Mouse (Mus musculus) cortical plate, adult 2 months (tissue): ENCODE measurements around the gene Eif4h. TPM values are rescaled to one million over a fixed set of nuclear protein-coding genes. Genes with fewer than 3 reads are reported as not detected.

Experiments
- H3K27ac ChIP-seq: fragments of 200-500 bp; 2 replicates; pipeline ENCODE4 v1.5.1; 2012; ENCODE audit warnings: low read length, control low read depth, inconsistent platforms; ENCODE audit not compliant: insufficient read depth
- H3K4me1 ChIP-seq: fragments of 200-500 bp; 2 replicates; pipeline ENCODE4 v1.6.1; 2011; ENCODE audit warnings: low read length; ENCODE audit not compliant: control insufficient read depth, insufficient read depth
- H3K4me3 ChIP-seq: fragments of 200-500 bp; 2 replicates; pipeline ENCODE4 v1.5.1; 2011; ENCODE audit warnings: mild to moderate bottlenecking, low read length, control low read depth; ENCODE audit not compliant: insufficient read depth
- CTCF ChIP-seq: fragments of 200-500 bp; IDR thresholded peaks from 2 replicates; pipeline ENCODE4 v1.5.1; 2011; ENCODE audit warnings: mild to moderate bottlenecking, control low read depth, low read length; ENCODE audit not compliant: insufficient read depth; ENCODE audit errors: extremely low read depth
- POLR2A ChIP-seq: fragments of 200-500 bp; IDR thresholded peaks from 2 replicates; pipeline ENCODE4 v1.6.1; 2011; ENCODE audit warnings: mild to moderate bottlenecking, low read length, control low read depth; ENCODE audit not compliant: insufficient read depth; ENCODE audit errors: extremely low read depth
- polyA plus RNA-seq: library from polyadenylated mRNA; depleted of rRNA; stranded (reverse); fragments of >200 nt; gene quantifications from 2 replicates; pipeline ENCODE4 v1.2.3, GENCODE M21; 2012

The Eif4h gene
- polyA plus RNA-seq, 1 experiment = 369 TPM

DNA sequence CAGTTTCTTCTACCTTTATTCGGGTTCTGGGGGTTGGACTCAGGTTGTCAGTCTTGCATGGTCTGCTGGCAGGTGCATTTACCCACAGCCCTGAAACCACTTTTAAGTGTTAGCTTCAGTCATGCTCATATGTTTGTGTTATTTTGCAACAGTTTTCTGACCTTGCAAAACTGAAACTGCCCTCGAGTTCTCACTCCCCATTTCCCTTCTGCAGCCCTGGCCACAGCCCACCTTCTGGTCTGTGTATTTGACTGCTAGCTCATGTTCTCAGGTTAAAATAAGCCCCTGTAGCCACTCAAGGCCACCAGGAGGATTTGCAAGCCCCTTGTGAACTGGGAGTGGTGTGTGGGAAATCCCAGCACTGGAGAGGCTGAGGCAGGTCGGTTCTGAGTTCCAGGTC is 49.4 kb downstream of the Eif4h start:
- Histone ChIP-seq H3K4me3 (no peak overlapping the region), H3K27ac (no peak overlapping the region), H3K4me1 (no peaks in the 10 kb centered on the region)
- TF ChIP-seq CTCF (no peak), POLR2A (no peak)

DNA sequence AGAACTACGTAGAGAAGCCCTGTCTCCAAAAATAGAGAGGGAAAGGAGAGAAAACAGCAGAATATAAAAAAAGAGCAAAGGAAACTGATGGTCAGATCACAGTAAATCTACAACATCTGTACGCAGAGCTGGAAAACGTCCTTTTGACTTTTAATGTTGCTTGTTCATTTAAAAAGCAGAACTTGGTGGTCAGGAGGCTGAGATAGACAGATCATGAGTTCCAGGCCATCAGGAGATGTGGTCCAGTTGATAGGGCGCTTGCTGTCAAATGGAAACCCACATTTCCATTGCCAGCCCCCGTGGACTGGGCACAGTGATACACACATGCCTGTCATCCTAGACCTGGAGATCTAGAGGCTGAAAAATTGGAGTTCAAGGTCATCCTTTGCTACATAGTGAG is 54.5 kb downstream of the Eif4h start:
- Histone ChIP-seq H3K27ac (no peak overlapping the region), H3K4me3 (no peak overlapping the region), H3K4me1 (no peaks in the 10 kb centered on the region)
- TF ChIP-seq CTCF = no peak
- TF ChIP-seq POLR2A = no peak

DNA sequence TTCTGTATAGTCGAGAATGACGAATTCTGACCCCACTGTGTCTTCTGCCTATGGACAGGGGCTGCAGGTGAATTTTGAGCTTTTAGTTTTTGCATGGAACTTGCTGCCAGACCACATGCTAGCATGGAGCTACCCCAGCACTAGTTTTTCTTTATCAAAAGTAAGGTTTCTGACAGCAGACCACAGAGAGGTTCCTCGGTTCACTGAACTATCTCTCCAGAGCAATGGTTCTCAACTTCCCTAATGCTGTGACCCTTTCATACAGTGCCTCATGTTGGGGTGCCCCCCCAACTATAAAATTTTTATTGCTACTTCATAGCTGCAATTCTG is 55.4 kb downstream of the Eif4h start:
- Histone ChIP-seq H3K27ac (no peak overlapping the region), H3K4me1 (no peaks in the 10 kb centered on the region)
- TF ChIP-seq POLR2A (no peak), CTCF (no peak)

DNA sequence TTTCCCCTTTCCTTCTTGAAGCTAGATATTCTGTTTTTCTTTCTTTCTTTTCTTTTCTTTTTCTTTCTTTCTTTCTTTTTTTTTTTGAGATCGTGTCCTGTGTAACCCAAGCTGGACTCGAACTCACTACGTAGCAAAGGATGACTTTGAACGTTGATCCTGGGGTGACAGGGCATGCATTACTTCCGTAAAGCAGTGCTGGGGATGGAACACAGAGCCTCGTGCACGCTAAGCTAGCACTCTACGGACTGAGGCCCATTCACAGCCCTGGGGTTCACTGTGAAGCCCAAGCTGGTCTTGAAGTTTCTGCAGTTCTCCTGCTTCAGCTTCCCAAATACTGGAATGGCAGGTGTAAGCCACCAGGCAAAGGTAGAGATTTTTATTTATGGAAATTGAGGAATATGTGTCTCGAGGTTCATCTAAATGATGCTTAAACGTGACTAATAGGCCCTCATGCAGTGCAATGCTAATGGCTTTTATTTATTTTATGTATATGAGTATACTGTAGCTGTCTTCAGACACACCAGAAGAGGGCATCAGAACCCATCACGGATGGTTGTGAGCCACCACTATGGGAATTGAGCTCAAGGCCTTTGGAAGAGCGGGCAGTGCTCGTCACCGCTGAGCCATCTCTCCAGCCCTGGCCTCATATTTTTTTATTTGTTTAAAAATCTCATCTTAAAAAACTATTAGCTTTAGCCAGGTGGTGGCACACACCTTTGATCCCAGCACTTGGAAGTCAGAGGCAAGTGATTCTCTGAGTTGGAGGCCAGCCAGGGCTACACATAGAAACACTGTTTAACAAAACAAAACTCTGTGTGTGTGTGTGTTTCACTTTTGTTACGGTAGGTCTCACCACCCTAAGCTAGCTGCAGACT is 56.0 kb downstream of the Eif4h start:
- Histone ChIP-seq H3K4me3 (peak overlapping the region; percentile 71), H3K27ac (no peak overlapping the region), H3K4me1 (no peaks in the 10 kb centered on the region)
- TF ChIP-seq POLR2A = no peak
- no peak for TF ChIP-seq CTCF

More for the DNA sequence above, 55.4 kb downstream of the Eif4h start:
- H3K4me3 ChIP-seq = no peak overlapping the region

DNA sequence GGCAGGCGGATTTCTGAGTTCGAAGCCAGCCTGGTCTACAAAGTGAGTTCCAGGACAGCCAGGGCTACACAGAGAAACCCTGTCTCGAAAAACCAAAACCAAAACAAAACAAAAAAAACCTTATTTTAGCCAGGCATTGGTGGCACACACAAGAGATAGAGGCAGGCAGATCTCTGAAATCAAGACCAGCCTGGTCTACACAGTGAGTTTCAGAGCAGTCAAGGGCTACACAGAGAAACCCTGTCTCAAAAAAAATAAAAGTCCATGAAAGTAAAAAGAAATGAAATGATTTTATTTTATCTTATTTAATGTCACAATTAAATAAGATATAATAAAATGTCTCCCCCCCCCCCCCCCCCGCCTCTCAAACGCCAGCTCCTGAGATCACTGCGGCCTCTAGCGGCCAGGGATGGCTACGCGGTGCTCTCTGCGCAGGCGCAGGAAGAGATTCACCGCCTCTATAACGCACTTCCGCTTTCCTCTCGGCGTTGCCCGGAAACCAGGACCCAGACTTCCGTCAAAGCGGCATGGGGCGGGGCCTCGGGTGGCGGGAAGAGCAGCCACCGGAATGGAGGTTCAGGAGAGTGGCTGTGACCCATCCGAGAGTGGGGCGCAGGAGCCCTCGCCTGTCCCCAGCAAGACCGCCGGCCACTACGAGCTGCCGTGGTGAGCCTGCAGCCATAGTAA is 56.9 kb downstream of the Eif4h start:
- Histone ChIP-seq H3K4me3 (peak overlapping the region; percentile 71), H3K27ac (no peak overlapping the region), H3K4me1 (no peaks in the 10 kb centered on the region)
- TF ChIP-seq CTCF (peak; percentile 68), POLR2A (peak; percentile 58; the same call in 1 of the 2 replicates)

DNA sequence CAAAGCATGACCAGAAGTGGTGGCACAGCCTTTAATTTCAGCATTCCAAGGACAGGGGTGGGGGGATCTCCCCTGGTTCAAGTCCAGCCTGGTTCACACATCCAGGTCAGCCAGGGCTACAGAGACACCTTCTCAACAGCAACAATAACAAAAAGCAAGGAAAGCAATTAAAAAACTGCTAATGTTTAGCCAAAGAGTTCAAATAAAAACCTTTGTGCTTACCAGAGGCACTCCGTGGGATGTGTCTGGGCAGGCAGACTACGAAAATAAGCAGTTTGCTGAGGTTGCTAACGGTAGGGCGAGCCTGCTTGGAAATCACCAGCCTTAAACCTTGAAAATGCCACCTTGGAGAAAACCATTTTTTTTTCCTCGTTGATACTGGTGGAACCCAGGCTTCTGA is 58.1 kb downstream of the Eif4h start, which contains the start of gene Rfc2:
TSS of gene Rfc2 (plus strand) at position 221 of the 400 bp plus-strand sequence.
- H3K4me3 ChIP-seq = no peak within 1 kb of the TSS
- no peak within 1 kb of the TSS for H3K27ac ChIP-seq
- TF ChIP-seq CTCF (no peak), POLR2A (no peak)
- no peaks in the 10 kb centered on the region for H3K4me1 ChIP-seq

DNA sequence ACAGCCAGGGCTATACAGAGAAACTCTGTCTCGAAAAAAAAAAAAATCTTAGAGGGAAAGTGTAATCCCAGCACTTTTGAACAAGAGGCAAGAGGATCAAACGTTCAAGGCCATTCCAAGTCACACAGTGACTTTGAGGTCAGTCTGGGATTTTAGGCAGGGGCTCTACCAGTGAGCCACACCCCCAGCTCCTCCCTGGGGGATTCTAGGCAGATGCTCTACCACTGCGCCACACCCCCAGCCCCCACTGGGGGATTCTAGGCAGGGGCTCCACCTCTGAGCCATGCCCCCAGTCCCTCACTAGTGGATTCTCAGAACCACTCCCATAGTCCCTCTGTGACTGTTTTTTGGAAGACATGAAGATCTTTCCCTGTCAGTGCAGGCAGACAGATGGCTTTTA is 60.2 kb downstream of the Eif4h start:
- H3K27ac ChIP-seq = no peak overlapping the region
- H3K4me3 ChIP-seq = no peak overlapping the region
- TF ChIP-seq CTCF (no peak), POLR2A (no peak)
- no peaks in the 10 kb centered on the region for H3K4me1 ChIP-seq

DNA sequence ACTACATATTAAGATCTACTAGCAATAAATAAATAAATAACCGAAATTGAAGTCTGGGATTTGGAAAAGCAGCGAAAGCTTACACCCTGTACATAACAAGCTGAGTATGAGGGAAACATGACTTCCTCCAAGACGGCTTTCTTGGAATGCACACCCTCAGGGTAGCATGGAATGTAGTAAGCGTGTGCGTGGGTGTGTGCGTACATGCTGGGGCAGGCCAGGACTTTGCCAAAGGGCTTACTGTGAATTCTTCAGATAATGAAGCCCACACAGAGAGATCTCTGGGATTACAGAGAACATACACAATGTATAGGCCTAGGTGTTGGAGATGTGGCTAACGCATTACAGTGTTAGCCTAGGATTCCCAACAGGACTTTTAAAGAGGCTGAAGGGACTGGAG is 61.8 kb downstream of the Eif4h start:
- Histone ChIP-seq H3K27ac (no peak overlapping the region), H3K4me1 (no peaks in the 10 kb centered on the region), H3K4me3 (no peak overlapping the region)
- no peak for TF ChIP-seq CTCF
- TF ChIP-seq POLR2A = no peak

DNA sequence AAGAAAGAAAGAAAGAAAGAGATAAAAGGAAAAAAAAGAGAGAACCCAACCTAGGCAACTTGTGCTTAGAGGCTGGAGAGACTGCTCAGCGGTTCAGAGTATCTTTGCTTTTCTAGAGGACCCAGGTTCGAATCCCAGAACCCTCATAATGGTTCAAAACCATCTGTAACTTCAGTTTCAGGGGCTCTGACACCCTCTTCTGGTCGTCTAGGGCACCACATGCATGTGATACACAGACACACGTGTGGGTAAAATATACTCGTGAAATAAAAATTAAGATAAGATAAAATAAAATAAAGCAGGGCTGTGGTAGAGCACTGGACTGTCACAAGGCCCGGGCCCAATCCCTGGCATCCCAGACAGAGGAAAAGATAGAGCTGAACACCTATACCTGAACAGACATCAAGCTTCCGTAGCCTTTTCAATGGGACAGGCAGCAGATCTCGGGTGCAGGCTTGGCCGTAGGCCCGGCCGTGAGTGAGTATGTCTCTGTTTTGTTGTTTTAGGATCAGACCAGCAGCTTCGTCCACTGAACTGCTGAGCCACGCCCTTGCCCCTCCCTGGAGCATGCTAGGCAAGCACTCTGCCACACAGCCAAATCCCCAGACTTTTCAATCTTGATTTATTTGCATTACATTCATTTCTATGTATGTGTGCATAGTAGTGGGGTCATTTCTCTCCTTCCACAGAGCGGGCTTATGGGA is 62.6 kb downstream of the Eif4h start:
- TF ChIP-seq CTCF (no peak), POLR2A (no peak)
- no peaks in the 10 kb centered on the region for H3K4me1 ChIP-seq
- H3K27ac ChIP-seq = no peak overlapping the region
- no peak overlapping the region for H3K4me3 ChIP-seq

DNA sequence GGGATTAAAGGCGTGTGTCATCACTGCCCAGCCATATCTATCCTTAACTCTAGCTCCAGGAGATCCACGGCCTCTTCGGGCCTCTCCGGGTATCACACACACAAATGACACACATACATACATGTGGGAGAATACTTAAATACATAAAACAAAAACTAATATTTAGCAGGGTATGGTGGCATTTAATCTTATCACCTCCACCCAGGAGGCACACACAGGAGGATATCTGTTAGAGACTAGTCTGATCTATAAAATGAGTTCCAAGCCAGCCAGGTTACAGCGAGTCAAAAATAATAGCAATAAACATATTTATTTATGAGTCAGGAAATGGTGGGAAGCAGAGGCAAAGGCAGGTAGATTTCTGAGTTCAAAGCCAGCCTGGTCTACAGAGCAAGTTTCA is 63.5 kb downstream of the Eif4h start:
- no peak for TF ChIP-seq CTCF
- no peak for TF ChIP-seq POLR2A
- Histone ChIP-seq H3K4me1 (no peaks in the 10 kb centered on the region), H3K27ac (no peak overlapping the region), H3K4me3 (no peak overlapping the region)
